Mouse (Mus musculus) frontal cortex, postnatal 14 days (tissue): Measurements from ENCODE around the gene Avp.
"Not testable (repeated sequence)": the region's sequence is repeated elsewhere in the genome, so short reads cannot be mapped to it uniquely, and the experiment has no call there.

Source experiments
- DNase-seq, 2 experiments: peaks; one replicate each; pipeline ENCODE4 v3.0.0; 2022; ENCODE audit warnings: low spot score in 2 of 2

Gene Avp

DNA sequence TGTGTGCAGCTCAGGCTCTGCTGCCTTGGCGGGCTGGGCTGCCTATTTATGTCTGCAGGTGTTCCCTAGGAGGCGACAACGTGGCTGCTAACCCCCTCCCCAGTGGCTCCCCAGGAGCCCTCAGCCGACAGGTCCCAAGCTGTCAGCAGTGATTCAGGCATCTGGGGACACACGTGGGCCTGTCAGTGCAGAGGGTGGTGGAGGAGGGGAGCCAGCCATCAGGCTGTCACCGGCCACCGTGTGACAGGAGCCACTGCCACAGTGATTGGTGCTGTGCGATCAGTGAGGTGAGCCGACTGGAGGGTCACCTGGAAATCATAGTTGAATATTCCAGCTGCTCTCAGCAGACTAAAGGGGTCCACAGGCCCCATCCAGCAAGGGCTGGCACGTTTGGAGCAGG is at the start of gene Avp:
Gene Avp, minus strand, starts transcription at position 3 of the 400 bp plus-strand sequence.
- no peak for DNase-seq

DNA sequence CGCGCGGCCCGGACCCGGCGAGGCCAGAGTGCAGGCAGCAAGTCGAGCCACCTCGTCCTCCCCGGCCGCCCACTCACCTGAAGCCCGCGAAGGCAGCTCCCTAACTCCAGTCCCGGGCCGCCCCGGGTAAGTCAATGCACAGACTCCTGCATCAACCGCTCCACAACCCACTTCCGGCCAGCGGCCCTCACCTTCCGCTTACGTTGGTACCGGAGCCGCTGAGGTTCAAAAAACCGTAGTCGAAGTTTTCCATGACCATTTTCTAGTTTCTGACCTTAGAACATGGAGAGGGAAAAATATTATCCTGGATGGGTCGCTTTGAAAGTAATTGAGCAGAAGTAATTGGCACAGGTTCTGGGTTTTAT is 47.5 kb upstream of the Avp start, which contains the start of the genes Fastkd5 and Ubox5:
Gene Fastkd5, minus strand, starts transcription at position 189 of the 365 bp plus-strand sequence.
Gene Ubox5, minus strand, starts transcription at position 200 of the 365 bp plus-strand sequence.
- DNase-seq, result peak; percentile 81 to 83

DNA sequence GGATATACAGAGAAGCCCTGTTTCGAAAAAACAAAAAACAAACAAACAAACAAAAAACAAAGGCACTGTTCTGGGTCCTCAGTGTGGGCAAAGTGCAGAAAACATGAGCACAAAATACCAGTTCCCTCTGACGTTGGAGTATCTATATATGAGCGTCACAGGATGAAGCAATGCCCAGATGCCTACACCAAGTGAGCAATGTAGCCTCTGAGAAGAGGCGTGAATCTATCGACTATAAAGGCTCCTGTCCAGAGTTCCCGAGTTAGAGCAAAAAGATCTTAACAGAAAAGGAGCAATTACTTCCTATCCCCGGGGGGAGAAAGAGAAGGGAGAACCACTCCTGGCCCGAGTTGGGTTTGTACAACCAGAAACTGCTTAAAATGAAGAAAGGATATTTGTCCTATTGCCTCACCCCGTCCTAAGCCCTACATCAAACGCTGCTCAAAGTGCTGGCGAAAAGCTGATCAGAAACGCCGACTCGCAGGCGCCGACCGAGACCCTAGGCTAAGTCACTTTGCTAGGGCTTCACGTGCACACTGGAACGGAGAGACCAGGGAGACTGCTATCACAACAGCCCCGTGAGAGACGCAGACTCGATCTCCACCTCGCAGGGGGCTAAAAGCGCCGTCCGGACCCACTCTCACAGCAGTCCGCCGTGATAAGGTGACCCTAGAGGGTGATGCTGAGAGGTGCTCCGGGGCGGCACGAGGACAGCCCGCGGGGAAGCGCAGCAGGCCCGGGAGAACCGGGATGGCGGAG is 46.9 kb upstream of the Avp start:
- DNase-seq, result no peak

DNA sequence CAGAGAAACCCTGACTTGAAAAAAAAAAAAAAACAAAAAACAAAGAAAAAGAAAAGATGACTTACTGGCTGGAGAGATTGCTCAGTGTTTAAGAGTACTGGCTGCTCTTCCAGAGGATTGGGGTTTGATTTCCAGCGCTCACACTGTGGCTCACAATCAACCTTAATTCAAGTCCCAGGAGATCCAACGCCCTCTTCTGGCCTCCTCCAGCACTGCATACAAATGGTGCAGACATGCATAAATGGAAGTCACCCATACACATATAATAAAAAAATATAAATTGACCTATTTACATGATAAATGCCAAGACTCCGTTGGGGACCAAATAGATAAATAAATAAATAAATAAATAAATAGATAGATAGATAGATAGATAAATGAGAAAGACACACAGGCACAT is 46.1 kb upstream of the Avp start:
- DNase-seq, result no peak

DNA sequence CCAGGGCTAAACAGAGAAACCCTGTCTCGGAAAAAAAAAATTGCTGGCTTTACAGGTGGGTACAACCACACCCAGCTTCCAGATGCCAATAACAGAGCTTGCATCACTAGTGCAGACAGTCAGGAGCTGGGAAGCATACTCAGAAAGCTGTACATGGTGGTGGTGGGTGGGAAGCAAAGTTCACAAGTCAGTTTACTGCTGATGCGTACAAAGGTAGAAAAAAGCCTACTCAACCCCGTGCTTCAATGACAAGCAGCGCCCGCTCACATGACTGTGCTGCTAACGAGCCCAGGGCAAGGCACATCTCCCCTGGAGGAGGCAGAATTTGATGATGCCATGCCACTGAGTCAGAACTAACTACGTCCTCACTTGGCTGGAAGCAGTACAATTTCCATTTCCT is 36.6 kb upstream of the Avp start:
- DNase-seq, result no peak

DNA sequence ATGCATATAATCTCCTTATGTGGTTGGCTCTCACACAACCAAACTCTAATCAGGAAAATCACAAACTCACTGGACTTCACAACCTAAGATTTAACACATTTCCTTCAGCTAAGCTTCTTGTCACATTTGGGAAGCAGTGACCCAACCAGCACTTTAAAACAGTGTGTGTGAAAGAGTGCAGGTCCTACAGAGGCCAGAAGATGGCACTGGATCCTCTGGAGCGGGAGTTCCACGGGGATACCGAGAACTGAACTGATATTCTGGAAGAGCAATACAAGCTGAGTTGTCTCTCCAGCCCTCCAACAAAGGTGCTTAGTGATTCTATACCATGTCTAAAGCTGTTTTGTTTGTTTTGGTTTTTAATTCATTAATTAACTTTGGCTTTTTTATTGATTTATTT is 30.7 kb upstream of the Avp start:
- no peak for DNase-seq

DNA sequence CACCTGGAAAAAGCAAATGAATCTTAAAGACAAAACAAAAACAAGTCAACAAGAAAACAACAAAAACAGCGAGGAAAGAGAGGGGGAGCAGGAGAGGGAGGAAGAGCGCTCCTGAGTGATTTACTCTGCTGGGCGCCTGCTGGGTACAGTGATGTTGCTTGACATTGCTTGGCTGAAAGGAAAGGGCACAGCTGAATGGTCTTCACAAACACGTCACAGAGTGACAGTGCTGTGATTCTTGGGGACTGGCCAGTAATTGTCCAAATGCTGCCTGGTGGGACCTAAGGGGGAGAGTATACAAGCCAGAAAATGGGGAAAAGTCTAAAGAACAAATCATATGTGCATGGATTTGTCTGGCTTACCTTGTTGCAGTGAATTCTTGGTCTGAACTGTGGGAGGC is 19.8 kb upstream of the Avp start:
- DNase-seq, result no peak

DNA sequence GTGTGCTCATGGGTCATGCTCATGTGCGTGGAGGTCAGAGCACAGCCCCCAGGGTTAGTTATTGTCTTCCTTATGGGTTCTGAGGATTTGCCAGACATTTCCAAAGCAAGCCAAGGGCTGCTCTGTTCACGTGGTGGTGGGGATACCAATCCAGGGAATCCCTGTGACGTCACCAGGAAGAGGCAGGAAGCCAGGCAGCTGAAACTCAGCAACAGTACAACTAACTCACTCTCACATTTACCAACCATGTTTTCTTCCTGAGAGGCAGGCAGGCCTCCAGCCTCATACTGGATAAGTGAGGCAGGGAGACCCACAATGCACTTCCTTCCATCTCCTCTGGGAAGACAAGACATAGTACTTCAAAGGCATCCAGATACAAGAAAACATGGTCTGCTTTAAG is 16.0 kb upstream of the Avp start:
- no peak for DNase-seq

DNA sequence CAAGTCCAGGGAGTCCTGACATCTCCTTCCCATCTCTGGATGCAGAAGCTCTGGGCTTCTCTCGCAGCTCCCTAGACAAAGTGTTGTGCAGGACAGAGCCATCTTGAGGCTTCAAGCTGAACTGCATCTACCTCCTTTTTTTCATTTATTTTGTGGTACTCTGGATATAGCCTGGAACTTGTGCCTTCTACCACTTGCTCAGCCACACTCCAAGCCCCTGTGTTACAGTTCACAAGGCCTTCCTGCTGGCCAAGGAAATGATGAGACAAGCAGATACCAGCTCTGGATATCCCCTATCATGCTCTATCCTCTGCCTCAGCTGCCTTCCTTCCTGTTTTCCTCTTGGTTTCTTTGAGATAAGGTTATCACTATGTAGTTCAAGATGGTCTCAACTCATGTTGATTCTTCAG is 15.3 kb upstream of the Avp start:
- no peak for DNase-seq

DNA sequence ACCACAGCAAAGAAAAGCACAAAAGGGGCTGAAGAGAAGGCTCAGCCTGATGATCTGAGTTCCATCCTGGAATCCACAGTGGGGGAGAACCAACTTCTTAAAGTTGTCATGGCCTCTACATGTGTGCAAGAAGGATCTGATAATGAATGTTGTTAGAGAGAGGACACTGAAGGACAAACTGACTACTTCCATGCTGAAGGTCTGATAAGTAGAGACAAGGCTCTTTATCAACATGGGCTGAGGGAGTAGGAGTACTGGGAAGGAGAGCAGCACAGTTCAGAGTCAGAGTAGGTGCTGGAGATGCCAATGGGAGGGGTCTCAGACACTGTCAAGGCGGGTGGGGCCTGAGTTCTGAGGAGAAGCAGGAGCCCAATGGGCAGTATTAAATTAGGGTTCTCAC is 13.2 kb upstream of the Avp start:
- no peak for DNase-seq

DNA sequence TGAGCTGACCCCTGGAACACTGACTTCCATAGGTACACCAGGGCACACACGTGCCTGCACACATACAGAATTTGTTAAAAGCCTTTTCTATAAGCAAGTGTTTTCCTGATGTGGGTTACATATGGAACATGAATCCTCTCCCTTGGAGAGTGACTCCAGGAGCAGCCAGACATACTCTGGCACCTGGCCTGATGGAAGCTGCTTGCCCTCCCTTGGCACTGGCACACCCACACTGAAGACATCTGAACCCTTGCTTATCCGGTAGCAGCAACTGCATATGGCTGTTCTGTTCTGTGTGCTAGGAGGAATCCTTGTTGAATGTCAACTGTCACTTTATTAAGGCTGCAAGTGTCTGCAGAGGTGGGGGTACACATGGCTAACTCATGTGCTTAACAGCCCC is 8.7 kb upstream of the Avp start:
- no peak for DNase-seq

DNA sequence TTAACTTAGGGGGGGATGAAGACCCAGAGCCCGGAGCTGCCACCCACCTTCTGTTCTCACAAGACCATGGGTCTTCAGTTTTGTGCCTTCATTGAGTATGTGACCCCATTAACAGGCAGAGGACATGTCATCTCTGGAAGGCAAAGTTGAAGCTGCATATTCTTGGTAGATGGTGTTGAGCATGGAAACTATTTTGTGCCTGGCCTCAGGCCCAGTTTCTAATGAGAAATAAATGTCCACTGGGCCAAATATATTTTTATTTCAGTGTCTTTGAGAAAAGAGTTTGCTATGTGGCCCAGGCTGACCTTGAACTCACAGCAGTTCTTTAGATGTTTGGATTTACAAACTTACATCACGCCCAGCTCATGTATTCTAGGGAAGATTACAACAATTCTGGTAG is 7.4 kb upstream of the Avp start:
- DNase-seq, result no peak

DNA sequence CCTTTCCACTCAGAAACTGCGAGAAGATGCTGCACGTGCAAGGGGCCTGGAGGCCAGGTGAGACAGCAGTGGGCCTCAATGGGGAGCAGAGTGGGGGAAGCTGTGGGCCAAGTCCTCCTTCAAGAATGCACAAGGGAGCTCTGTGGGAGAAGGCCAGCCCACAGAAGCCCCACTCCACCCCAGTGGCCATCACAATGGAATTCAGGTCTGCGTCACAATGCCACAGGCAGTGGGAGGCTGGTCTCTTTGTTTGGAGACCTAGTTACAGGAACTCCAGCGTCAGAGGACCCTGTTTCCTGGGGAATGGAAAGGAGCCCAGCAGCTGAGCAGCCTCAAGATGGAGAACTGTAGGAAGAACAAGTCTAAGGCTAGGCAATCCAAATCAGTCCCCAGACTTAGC is 6.8 kb upstream of the Avp start:
- no peak for DNase-seq

DNA sequence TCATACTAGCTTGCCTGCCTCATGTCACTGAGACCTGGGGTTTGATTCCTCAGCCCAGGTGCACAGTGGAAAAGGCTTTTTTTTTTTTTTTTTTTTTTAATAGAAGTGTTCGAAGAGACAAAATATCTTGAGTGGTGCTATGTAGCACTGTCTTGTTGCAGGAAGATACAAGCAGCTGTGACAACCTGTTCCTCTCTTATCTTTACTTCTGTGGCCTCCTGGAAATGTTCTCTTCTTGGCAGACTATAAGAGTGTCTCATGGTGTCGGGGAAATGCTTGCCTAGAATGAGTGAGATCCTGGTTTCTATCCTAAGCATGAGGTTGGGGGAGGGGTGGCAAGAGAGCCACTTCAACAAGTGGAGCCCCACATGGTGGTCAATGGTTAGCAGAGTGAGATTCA is 6.0 kb upstream of the Avp start:
- DNase-seq, result no peak

DNA sequence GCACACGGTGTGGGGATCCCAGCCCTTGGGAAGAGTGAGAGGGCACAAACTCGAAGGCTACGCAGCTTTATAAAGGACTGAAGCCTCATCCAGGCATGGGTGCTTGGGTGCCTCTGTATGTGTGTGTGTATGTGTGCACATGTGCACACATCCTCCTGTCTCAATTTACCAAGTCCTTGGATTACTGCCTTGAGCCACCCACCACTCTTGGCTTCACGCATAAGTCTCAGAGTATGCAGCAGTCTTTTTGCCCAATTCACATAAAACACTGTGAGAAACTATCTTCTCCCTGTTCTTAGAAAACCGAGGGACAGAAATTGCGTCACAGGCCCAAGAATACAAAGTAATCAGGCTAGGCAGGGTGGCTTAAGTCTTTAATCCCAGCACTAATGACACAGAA is 3.7 kb upstream of the Avp start:
- DNase-seq, result no peak

DNA sequence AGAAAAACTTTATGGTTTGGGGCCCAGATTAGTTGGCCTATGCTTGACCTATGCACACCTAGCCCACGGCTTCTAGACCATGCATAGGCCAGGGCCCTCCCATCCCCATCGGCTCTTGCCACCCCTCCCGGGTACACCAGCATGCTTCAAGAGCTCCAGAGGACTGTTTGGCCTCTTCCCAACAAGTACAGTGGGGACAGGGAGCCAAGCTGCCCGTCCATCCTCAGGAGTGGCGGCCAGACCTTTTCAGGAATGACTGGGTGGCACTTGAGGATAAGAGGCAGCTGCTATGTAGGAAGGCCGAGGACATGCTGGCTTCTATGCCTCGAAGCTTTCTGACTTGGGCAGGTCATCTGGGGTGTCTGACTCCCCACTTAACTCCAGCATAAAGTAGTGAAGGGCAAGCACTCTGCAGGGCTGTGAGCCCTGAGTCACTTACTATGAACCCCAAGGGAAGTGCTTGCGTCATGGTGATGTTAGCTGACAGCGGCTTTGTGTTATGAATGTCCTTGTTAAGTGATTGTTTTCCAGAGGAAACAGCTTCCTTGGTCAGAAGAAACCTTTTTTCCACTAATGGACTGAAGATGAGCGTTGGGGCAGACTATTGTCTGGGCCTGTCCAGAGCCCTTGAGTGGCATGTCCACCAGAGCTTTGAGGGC is 1.7 kb upstream of the Avp start:
- no peak for DNase-seq

DNA sequence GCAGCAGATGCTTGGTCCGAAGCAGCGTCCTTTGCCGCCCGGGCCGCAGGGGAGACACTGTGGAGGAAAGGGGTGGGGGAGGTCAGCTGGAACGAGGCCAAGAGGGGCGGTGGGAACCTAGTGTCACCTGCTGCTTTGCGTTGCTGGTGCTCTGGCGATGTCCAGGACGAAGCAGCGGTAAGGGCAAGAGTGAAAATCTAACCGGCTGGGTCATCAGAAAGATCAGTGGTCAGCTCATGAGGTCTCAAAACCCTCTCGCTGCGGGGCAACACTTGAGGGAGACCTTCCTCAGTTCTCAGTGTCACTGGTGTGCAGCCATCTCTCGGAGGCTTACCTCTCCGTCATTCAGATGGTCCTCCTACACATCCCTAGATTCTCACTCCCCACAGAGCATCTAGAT is 1.2 kb downstream of the Avp start:
- no peak for DNase-seq

DNA sequence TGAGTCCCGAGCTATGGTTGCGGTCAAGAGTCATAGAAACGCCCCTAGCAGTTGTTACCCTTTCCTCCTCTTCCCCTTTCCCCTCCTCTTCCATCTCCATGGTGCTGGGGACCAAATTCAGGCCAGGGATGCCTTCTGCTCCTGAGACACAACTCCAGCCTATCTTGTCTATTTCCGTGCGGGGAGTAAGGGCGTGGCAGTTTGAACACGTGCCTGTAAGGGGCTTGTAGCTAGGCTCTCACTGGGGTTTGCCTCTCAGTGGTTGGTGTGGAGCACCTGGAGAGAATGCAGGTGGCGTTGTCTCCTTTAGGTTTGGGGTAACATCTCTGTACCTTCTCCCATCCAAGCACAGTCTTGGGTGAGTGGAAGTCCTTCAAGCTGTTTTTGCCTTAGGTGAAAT is 2.6 kb downstream of the Avp start:
- no peak for DNase-seq

DNA sequence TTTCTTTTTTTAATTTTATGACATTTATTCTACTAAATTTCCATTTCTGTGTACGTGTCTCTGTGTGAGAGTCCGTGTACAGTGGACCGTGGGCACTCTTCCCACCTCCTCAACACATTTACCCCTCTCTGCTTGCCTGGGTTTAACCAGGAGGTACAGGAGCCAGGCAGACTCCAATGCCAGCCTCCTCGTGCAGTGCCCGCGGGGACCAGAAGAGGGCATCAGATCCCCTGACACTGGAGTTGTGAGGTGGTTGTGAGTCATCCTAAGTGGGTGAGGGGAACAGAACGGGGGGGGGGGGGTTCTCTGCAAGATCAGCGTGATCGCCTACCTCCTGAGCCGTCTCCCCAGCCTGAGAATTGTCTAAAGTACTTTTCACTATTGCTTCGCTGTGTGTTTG is 4.2 kb downstream of the Avp start:
- peak in 1 of 2 experiments; percentile 49 for DNase-seq

DNA sequence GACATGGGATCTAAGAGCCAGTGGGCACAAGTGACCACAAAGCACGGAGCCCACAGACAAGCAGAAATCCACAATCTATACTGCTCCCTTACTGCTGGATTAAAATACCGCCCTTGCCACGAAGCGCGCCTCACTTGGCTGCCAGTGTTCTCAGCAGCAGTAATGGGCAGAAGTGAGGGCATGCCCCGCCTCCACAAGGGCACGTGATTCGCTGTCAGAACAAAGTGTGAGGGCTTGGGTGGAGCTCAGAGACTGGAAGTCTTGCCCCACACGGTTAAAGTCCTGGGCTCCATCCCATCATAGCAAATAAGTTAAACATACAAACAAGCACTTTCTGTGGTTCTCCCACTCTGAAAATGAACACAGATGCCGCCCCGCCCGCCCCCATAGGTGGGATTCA is 4.7 kb downstream of the Avp start:
- DNase-seq, result no peak

DNA sequence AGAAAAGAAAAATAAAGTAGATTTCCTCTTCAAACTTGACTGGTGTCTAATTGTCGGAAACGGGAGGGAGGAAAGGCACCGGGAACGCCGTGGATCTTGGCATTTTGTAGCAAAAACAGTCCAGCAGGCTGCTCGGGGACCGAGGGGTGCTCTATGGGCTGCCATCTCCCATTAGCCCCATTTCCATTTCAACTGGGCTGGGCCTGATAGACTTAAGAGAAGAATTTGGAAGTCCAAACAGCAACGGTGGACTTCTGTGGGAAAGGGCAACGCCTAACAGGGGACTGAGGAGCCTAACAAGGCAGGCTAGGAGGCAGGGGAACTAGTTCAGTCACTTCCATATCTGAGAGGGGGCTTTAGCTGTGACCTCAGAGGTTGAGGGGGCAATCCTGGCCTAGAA is 5.3 kb downstream of the Avp start:
- DNase-seq, result no peak

DNA sequence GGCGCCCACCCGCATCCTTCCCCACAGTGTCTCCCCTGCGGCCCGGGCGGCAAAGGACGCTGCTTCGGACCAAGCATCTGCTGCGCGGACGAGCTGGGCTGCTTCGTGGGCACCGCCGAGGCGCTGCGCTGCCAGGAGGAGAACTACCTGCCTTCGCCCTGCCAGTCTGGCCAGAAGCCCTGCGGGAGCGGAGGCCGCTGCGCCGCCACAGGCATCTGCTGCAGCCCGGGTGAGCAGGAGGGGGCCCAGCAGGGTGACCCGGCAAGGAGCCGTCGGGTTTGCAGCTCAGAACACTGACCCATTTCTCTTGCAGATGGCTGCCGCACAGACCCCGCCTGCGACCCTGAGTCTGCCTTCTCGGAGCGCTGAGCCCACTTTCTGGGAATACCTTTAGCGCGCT is 5.8 kb downstream of the Avp start:
- DNase-seq, result not testable (repeated sequence)

DNA sequence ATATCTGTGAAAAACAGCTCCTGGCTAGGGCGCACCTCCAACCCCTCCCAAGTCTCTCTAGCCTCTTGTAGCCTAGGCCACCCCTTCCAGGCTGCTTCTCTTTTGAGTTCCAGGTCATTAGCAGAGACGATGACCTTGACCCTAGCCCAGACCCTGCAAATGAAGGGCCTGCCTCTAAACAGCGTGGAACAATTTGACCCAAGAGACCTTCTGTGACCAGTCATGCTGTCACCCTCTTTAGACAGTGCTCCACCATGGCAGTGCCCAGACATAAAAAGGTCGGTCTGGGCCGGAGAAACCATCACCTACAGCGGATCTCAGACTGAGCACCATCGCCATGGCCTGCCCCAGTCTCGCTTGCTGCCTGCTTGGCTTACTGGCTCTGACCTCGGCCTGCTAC is 6.5 kb downstream of the Avp start, which contains the start of gene Oxt:
Gene Oxt, plus strand, starts transcription at position 301 of the 400 bp plus-strand sequence.
- no peak for DNase-seq

DNA sequence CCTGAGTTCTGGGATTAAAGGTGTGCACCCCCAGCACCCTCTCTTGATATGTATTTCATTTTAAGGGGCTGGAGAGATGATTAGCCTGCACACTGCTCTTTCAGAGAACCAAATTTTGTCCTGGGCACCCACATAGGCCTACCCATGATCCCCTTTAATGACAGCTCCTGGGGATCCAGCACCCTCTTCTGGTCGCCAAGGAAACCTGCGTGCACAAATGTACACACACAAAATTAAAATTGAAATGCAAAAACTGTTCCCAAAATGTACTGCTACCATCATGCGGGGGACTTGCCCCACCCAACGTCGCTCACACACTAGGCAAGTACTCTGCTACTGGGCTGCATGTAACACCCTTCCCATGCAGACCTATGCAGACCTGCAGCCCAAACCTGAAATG is 7.4 kb downstream of the Avp start:
- no peak for DNase-seq
